Mouse (Mus musculus): ENCODE data around the gene 1700013F07Rik. TPM values are rescaled to one million over a fixed set of nuclear protein-coding genes. Genes with fewer than 3 reads are reported as not detected.
A peak's percentile ranks its signal among the peaks of the same experiment; 100 is the strongest.
"Not testable (repeated sequence)": the region's sequence is repeated elsewhere in the genome, so short reads cannot be mapped to it uniquely, and the experiment has no call there.

Gene 1700013F07Rik
- polyA plus RNA-seq, 1 experiment from 2014 or later, result 0.28 TPM

DNA sequence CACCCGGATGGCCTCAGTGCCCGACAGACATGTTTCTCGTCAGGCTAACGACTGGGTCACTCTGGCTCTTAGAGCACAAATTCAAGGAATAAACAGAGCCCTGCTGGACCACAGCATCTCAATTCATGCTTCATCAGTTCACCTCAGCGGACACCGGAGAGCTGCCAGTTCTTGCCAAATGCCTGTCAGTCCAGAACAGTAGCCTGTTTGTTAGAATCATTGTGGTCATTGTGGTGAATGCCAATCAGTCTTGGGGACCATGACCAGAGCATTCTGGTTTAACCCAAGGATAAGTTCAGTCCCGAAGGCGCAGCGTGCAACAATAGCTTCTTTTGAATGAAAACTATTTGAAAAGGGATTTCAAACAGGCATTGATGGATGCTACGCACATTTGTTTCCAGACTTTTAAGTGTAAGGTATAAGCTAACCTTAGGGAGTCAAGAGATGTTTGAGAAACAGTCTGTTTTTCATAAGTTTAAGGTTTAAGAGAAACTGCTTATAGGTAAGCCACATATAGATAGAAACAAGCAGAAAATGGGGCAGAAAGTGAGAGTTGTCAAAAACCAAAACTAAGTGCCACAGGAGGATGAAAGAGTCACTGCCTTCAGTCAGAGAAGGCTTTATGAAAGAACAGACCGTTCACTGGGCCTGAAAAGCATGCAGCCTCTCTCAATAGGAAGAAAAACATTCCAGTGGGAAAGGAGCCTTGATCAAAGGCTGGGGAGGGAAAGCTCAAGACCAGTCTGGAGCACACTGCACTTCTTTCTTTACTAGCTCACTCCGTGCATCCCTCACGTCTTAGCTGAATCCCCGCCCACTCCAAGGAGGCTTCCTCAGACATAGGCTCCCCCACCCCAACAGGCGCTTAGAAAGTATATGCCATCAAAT, 34.3 kb downstream of the 1700013F07Rik start:
- no peak overlapping the region for H3K27ac ChIP-seq (ENCODE audit: low read depth)
- ATAC-seq (ENCODE audit: insufficient read depth), result no peak
- no peak overlapping the region for H3K4me2 ChIP-seq
- no peak overlapping the region for H3K4me3 ChIP-seq (ENCODE audit: low read depth, low read length)
- no peaks in the 10 kb centered on the region for H3K4me1 ChIP-seq (ENCODE audit: insufficient read depth)
- no peaks in the 10 kb centered on the region for H3K36me3 ChIP-seq (ENCODE audit: insufficient read depth)
- no peak overlapping the region for H3K9ac ChIP-seq
- WGBS, result 54% methylated on average over 15 of the region's 15 CpGs
- no peaks in the 10 kb centered on the region for H3K9me3 ChIP-seq (ENCODE audit: low read depth, low read length)
- DNase-seq, result no peak
- no peak for TF ChIP-seq CTCF (IDR thresholded peaks at IDR 0.05; ENCODE audit: low read depth)
- no peaks in the 10 kb centered on the region for H3K27me3 ChIP-seq (ENCODE audit: insufficient read depth, low read length)

DNA sequence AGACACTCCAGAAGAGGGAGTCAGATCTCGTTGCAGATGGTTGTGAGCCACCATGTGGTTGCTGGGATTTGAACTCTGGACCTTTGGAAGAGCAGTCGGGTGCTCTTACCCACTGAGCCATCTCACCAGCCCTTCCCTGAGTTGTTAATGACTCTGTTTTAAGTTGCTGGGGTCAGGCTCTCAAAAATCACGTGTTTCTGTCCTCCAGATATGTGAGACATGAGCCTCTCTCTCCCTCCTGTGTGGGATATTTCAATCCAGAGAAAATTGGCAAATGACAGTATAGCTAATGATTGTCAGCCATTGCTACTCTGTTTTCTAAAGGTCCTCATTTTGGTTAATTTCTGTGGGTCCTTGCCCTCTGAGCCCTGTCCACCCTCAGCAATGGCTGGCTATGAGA, 35.7 kb downstream of the 1700013F07Rik start:
- ATAC-seq (ENCODE audit: insufficient read depth), result not testable (repeated sequence)

DNA sequence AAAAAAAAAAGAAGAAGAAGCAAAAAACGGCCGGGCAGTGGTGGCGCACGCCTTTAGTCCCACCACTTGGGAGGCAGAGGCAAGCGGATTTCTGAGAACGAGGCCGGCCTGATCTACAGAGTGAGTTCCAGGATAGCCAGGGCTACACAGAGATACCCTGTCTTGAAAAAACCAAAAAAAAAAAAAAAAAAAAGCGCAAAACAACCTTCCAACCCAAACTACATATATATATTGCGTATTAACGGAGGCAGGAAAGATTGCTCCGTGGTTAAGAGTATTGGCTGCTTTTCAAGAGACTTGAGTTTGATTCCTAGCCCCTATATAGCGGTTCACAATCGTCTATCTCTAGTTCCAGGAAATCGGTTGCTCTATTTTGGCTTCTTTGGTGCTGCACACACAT, 36.9 kb downstream of the 1700013F07Rik start:
- whole genome bisulfite sequencing, result 86% methylated on average over 14 of the region's 14 CpGs
- H3K36me3 ChIP-seq (ENCODE audit: insufficient read depth), result no peaks in the 10 kb centered on the region
- H3K9me3 ChIP-seq (ENCODE audit: low read depth, low read length), result no peaks in the 10 kb centered on the region
- H3K27me3 ChIP-seq (ENCODE audit: insufficient read depth, low read length), result no peaks in the 10 kb centered on the region
- 0 out of 2 replicates have a peak, but pooled peaks cover 3% of the 10 kb centered on the region for H3K4me1 ChIP-seq (ENCODE audit: insufficient read depth)
- DNase-seq (no peak), ATAC-seq (ENCODE audit: insufficient read depth) (no peak; the same call in 1 of the 2 replicates)
- no peak overlapping the region for H3K9ac ChIP-seq
- no peak for TF ChIP-seq CTCF (IDR thresholded peaks at IDR 0.05; ENCODE audit: low read depth)
- peak overlapping the region; percentile 60 for H3K4me2 ChIP-seq
- H3K27ac ChIP-seq (ENCODE audit: low read depth), result no peak overlapping the region
- H3K4me3 ChIP-seq (ENCODE audit: low read depth, low read length), result peak overlapping the region; percentile 58; the same call in 1 of the 2 replicates

More for the DNA sequence above, 35.7 kb downstream of the 1700013F07Rik start:
- H3K9me3 ChIP-seq (ENCODE audit: low read depth, low read length); DNase-seq; H3K4me3 ChIP-seq (ENCODE audit: low read depth, low read length); H3K36me3 ChIP-seq (ENCODE audit: insufficient read depth); H3K4me1 ChIP-seq (ENCODE audit: insufficient read depth); H3K27me3 ChIP-seq (ENCODE audit: insufficient read depth, low read length); H3K9ac ChIP-seq; H3K4me2 ChIP-seq; H3K27ac ChIP-seq (ENCODE audit: low read depth): not testable (repeated sequence)
- 42% methylated on average over 2 of the region's 3 CpGs for WGBS

DNA sequence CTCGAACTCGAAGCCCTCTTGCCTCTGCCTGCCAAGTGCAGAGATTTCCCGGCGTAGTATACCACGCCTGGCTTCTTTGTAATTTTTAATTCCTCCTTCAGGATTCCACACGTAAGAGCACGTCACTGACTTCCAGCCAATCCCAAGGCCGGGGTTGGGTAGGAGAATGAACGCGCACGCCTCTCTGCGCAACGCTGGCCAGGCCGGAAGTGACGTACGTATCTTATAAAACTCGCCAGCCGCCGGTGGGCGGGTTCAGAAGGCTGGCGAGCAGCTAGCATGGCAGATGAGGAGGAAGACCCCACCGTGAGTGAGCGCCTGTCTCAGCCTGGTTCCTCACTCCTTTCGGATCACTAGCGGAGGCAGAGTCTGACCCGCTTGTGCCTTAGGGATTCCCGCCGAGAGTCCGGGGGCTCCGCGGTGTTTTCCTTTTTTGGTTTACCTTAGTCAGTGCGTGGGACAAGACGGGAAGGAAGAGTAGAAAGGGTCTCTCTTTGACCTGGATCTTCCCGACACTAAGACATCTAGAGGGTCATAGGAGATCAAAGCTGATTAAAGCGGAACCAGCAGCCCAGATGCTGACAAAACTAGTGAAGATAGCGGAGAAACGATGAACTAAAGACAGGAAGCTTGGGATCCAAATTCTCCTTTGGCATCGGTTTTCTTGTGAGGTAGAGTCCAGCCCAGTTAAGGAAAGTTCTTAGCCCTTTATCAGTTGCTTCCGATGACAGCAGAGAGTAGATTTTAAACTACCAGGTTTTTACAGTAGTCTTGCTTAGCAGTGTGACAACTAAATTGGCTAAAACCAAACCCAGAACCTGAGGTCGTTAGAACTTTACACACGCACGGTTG, 37.7 kb downstream of the 1700013F07Rik start, which contains the start of gene Taf13:
Taf13 (plus strand) TSS at position 256 of the 852 bp plus-strand sequence.
- 2% methylated on average over 42 of the region's 42 CpGs for WGBS
- TF ChIP-seq CTCF (IDR thresholded peaks at IDR 0.05; ENCODE audit: low read depth), result 0 out of 2 replicates have a peak, but pooled peaks have one; percentile 3

DNA sequence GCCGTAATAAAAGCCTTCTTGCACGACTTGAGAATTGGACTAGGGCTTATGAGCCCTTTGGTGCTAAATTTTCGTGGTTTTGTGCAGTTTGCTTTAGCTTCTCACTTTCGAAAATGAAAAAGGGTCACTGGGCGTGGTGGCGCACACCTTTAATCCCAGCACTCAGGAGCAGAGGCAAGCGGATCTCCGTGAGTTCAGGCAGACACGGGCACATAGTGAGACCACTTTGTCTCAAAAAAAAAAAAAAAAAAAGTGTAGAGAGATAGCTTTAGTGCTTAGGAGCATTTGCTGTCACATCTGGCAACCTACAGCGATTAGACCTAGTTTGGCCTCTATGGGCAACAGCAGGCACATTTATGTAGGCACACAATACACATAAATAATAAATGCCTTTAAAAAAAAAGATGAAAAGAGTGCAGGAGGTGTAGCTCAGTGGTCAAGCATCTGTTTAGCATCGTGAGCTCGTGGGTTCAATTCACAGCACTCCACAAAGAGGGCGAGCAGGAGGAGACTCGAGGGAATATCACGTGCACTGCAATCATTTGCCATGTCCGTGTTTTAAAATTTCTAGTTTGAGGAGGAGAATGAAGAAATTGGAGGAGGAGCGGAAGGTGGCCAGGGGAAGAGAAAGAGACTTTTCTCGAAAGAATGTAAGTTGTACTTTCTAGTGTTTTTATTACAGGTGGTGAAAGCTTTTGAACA, 38.5 kb downstream of the 1700013F07Rik start:
- TF ChIP-seq CTCF (IDR thresholded peaks at IDR 0.05; ENCODE audit: low read depth), result no peak
- no peaks in the 10 kb centered on the region for H3K27me3 ChIP-seq (ENCODE audit: insufficient read depth, low read length)
- H3K4me2 ChIP-seq, result peak overlapping the region; percentile 60
- H3K9ac ChIP-seq, result peak overlapping the region; percentile 63
- H3K27ac ChIP-seq (ENCODE audit: low read depth), result no peak overlapping the region
- DNase-seq, result peak; percentile 31
- H3K4me1 ChIP-seq (ENCODE audit: insufficient read depth), result 0 out of 2 replicates have a peak, but pooled peaks cover 3% of the 10 kb centered on the region
- 43% methylated on average over 18 of the region's 18 CpGs for WGBS
- H3K9me3 ChIP-seq (ENCODE audit: low read depth, low read length), result no peaks in the 10 kb centered on the region
- no peaks in the 10 kb centered on the region for H3K36me3 ChIP-seq (ENCODE audit: insufficient read depth)
- peak overlapping the region; percentile 58 for H3K4me3 ChIP-seq (ENCODE audit: low read depth, low read length)
- ATAC-seq (ENCODE audit: insufficient read depth), result no peak

More for the DNA sequence above, 37.7 kb downstream of the 1700013F07Rik start, which contains the start of gene Taf13:
- Histone ChIP-seq H3K9ac (peak within 1 kb of the TSS; percentile 63), H3K27me3 (ENCODE audit: insufficient read depth, low read length) (no peaks in the 10 kb centered on the region), H3K4me3 (ENCODE audit: low read depth, low read length) (peak within 1 kb of the TSS; percentile 58), H3K36me3 (ENCODE audit: insufficient read depth) (no peaks in the 10 kb centered on the region), H3K4me2 (peak within 1 kb of the TSS; percentile 60), H3K4me1 (ENCODE audit: insufficient read depth) (0 out of 2 replicates have a peak, but pooled peaks cover 3% of the 10 kb centered on the region), H3K27ac (ENCODE audit: low read depth) (peak within 1 kb of the TSS; percentile 64; the same call in 1 of the 2 replicates), H3K9me3 (ENCODE audit: low read depth, low read length) (no peaks in the 10 kb centered on the region)
- ATAC-seq (ENCODE audit: insufficient read depth) (peak; percentile 99), DNase-seq (peak; percentile 100)

DNA sequence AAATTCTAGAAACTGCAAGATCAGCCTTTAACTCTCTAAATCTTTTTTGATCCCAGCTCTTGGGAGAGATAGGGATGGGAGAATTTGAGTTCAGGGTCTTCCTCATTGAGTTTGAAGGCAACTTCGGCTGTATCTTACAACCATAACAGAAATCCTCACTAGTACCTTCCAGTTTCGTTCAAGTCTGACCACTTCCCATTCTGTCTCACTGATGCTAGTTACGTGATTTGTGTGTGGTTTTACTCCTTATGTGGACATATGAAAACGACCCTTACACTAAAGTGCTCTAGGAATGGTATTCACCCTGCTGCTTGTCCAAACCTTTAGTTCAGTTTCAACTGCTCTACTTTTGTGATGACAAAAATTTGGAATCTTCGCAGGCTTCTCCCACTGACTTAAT, 40.1 kb downstream of the 1700013F07Rik start:
- H3K27ac ChIP-seq (ENCODE audit: low read depth), result no peak overlapping the region
- no peak for TF ChIP-seq CTCF (IDR thresholded peaks at IDR 0.05; ENCODE audit: low read depth)
- H3K4me3 ChIP-seq (ENCODE audit: low read depth, low read length), result no peak overlapping the region
- H3K4me2 ChIP-seq, result no peak overlapping the region
- 84% methylated on average over 5 of the region's 5 CpGs for WGBS
- DNase-seq (no peak), ATAC-seq (ENCODE audit: insufficient read depth) (no peak)
- no peaks in the 10 kb centered on the region for H3K9me3 ChIP-seq (ENCODE audit: low read depth, low read length)
- H3K27me3 ChIP-seq (ENCODE audit: insufficient read depth, low read length), result no peaks in the 10 kb centered on the region
- 0 out of 2 replicates have a peak, but pooled peaks cover 2% of the 10 kb centered on the region for H3K36me3 ChIP-seq (ENCODE audit: insufficient read depth)
- 0 out of 2 replicates have a peak, but pooled peaks cover 3% of the 10 kb centered on the region for H3K4me1 ChIP-seq (ENCODE audit: insufficient read depth)
- H3K9ac ChIP-seq, result no peak overlapping the region
